Mouse (Mus musculus) layer of hippocampus, postnatal 25 days (tissue): ENCODE measurements around the gene Acsm5. TPM values are rescaled to one million over a fixed set of nuclear protein-coding genes. Genes with fewer than 3 reads are reported as not detected.

Experiments used
- DNase-seq, 2 experiments: peaks; one replicate each; pipeline ENCODE4 v3.0.0; 2022; ENCODE audit warnings: mixed read lengths in 2 of 2, low spot score in 1 of 2; ENCODE audit errors: extremely low spot score in 1 of 2
- total RNA-seq, 2 experiments: library from RNA; stranded (reverse); gene quantifications; 2 replicates each; pipeline ENCODE4 v1.2.3; 2021

Gene Acsm5
- under 1 TPM; 0.45 to 0.71 TPM for total RNA-seq

GRCm38 (mm10) chr7:119519163-119519562 lies at the start of gene Acsm5:
TSS of gene Acsm5 (plus strand) at chr7:119519463.
- DNase-seq, result no peak

GRCm38 (mm10) chr7:119476500-119477389 lies 42.5 kb upstream of the Acsm5 start:
- no peak for DNase-seq

GRCm38 (mm10) chr7:119479256-119479655 lies 40.0 kb upstream of the Acsm5 start, which contains the start of gene Umod:
TSS of gene Umod (minus strand) at chr7:119479282.
- no peak for DNase-seq

GRCm38 (mm10) chr7:119484154-119484553 lies 35.1 kb upstream of the Acsm5 start:
- no peak for DNase-seq

- DNase-seq, result no peak
These were observed 32.6 kb upstream of the Acsm5 start for GRCm38 (mm10) chr7:119486683-119487082.

- DNase-seq, result no peak
These were observed 29.1 kb upstream of the Acsm5 start for GRCm38 (mm10) chr7:119490041-119490780.

GRCm38 (mm10) chr7:119511143-119511542 lies 8.1 kb upstream of the Acsm5 start:
- no peak for DNase-seq

- peak; percentile 19 to 67 for DNase-seq
These were observed 6.2 kb upstream of the Acsm5 start for GRCm38 (mm10) chr7:119513056-119513455.

GRCm38 (mm10) chr7:119515492-119516271 lies 3.6 kb upstream of the Acsm5 start:
- DNase-seq, result peak; percentile 59 to 88

- no peak for DNase-seq
These were observed 3.0 kb upstream of the Acsm5 start for GRCm38 (mm10) chr7:119516272-119516558.

GRCm38 (mm10) chr7:119519654-119520053 lies 391 bp downstream of the Acsm5 start:
- DNase-seq, result peak; percentile 79 to 92

GRCm38 (mm10) chr7:119521816-119522215 lies 2.6 kb downstream of the Acsm5 start:
- no peak for DNase-seq

- no peak for DNase-seq
These were observed 3.1 kb downstream of the Acsm5 start for GRCm38 (mm10) chr7:119522385-119522784.

GRCm38 (mm10) chr7:119523389-119523788 lies 4.1 kb downstream of the Acsm5 start, which contains the start of gene Pdilt:
TSS of gene Pdilt (minus strand) at chr7:119523489.
- DNase-seq, result no peak

- DNase-seq, result peak in 1 of 2 experiments; percentile 8
These were observed 6.6 kb downstream of the Acsm5 start for GRCm38 (mm10) chr7:119525881-119526281.

- DNase-seq, result no peak
These were observed 7.2 kb downstream of the Acsm5 start for GRCm38 (mm10) chr7:119526486-119526885.

GRCm38 (mm10) chr7:119527135-119527534 lies 7.9 kb downstream of the Acsm5 start:
- no peak for DNase-seq

GRCm38 (mm10) chr7:119527548-119527947 lies 8.3 kb downstream of the Acsm5 start:
- DNase-seq, result no peak

- DNase-seq, result no peak
These were observed 9.4 kb downstream of the Acsm5 start for GRCm38 (mm10) chr7:119528617-119529016.

GRCm38 (mm10) chr7:119532924-119533323 lies 13.7 kb downstream of the Acsm5 start:
- no peak for DNase-seq

- DNase-seq, result no peak
These were observed 15.1 kb downstream of the Acsm5 start for GRCm38 (mm10) chr7:119534389-119534788.
